Mouse (Mus musculus): Measurements from ENCODE around the gene Gm8257. TPM values are rescaled to one million over a fixed set of nuclear protein-coding genes. Genes with fewer than 3 reads are reported as not detected.
"Not testable (repeated sequence)": the region's sequence is repeated elsewhere in the genome, so short reads cannot be mapped to it uniquely, and the experiment has no call there.

Gene Gm8257
- not detected in 2 replicates for polyA plus RNA-seq (2012; rRNA removed)

DNA sequence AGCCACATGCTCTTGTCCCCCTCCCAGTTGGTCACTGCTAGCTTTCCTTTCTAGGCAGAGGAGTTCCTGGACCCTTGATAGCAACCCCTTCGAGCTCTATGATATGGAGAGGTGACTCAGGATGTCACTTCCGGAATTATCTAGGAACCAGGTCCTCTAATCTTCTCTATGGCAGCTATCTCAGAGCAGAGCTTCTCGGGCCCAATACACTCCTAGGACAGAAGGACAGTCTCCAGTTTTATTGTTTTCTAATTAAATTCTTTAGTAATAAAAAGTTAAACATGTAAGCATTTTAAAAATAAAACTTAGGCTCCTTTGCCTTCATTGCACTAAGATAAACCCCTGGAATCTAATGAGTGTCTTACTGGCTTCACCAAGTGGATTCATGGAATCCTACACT lies at the start of gene Gm8257:
Gene Gm8257 (minus strand): TSS at position 101 of the 400 bp plus-strand sequence.
- not testable (repeated sequence) for DNase-seq (ENCODE audit: extremely low spot score in 1 of 2, low spot score in 1 of 2)

DNA sequence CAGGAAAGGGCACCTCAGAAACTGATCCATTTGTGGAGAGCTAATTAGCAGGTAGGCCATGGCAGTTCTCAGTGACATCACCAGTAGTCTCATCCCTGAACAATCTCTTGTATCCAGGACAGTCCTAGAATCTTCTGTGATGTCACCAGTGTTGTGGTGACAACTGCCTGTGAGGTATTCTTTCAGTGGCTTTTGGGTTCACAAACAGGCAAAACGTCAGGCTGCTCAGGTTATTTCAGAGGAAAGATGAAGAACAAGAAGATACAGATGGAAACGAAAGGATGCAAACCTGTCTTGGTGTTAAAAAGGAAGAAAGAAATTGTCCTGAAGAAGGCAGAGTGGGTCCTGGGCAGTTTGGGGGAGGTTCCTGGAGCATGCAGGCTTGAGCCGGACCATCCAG lies 44.0 kb upstream of the Gm8257 start, which contains the start of gene Gm8267:
Gene Gm8267 (minus strand): TSS at position 101 of the 400 bp plus-strand sequence.
- no peak for DNase-seq (ENCODE audit: extremely low spot score in 1 of 2, low spot score in 1 of 2)

- DNase-seq (ENCODE audit: extremely low spot score in 1 of 2, low spot score in 1 of 2): peak in 1 of 2 experiments; percentile 54
Observed at GRCm38 (mm10) chr14:44742789-44743188, 36.5 kb upstream of the Gm8257 start.

DNA sequence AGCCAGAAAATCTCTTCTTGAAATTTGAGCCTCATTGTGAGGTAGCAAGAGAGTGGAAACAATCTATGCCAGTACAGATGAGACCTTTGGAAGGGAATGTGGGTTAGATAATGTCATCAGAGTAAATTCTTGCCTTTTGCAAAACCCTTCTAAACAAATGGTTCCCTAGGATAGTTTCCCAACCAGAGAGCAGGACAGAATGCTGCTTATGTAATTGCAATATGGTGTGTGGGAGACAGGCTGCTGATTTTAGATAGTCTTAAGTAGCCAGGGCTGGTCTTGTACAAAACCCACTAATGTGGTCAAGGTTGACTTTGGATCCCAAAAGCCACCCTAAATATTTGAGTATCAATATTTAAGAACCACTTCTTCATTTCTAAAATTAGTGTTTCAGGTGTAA lies 24.5 kb upstream of the Gm8257 start:
- DNase-seq (ENCODE audit: extremely low spot score in 1 of 2, low spot score in 1 of 2): peak; percentile 5 to 57

DNA sequence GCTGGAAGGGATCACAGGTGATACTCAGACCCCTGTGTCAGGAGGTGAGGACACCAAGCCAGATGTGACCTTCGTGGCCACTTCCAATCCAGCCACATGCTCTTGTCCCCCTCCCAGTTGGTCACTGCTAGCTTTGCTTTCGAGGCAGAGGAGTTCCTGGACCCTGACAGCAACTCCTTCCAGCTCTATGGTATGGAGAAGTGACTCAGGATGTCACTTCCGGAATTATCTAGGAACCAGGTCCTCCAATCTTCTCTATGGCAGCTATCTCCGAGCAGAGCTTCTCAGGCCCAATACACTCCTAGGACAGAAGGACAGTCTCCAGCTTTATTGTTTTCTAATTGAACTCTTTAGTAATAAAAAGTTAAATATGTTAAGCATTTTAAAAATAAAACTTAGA lies 78.5 kb downstream of the Gm8257 start, which contains the start of gene Gm5624:
Gene Gm5624 (minus strand): TSS at position 202 of the 400 bp plus-strand sequence.
- DNase-seq (ENCODE audit: extremely low spot score in 1 of 2, low spot score in 1 of 2): not testable (repeated sequence)

Other genes starting within 250 kb of the Gm8257 start
- not detected in 2 replicates for gene BC061237, start 214.0 kb downstream of the Gm8257 start, polyA plus RNA-seq (2012; rRNA removed)
- gene Gm17093, start 188.2 kb downstream of the Gm8257 start, polyA plus RNA-seq (2012; rRNA removed): not detected in 2 replicates
- 0.44 and 1.3 TPM in 2 replicates for gene Gm8247, start 123.3 kb downstream of the Gm8257 start, polyA plus RNA-seq (2012; rRNA removed)
- gene Gm5624, start 78.5 kb downstream of the Gm8257 start, polyA plus RNA-seq (2012; rRNA removed): 0.16 TPM in 1 of 2 replicates, not detected in the other
- not detected in 2 replicates for gene Gm8267, start 43.9 kb upstream of the Gm8257 start, polyA plus RNA-seq (2012; rRNA removed)
- gene Ptgdr, start 152.9 kb upstream of the Gm8257 start, polyA plus RNA-seq (2012; rRNA removed): 0.84 and 1.3 TPM in 2 replicates